Mouse (Mus musculus): ENCODE measurements around the gene Plxdc1.

GRCm38 (mm10) chr11:98026570-98027296 lies 40.5 kb upstream of the Plxdc1 start, which contains the start of gene Rpl19:
- TF ChIP-seq CTCF (conservative IDR thresholded peaks at IDR 0.05; ENCODE audit: low read length) = no peak
- TF ChIP-seq NANOG (IDR thresholded peaks at IDR 0.05; ENCODE audit: borderline replicate concordance, low read length) = no peak

Measured in E14TG2a.4 (cell line).